9 mouse cellular contexts compared by ENCODE assay signal in the genomic region with DNA sequence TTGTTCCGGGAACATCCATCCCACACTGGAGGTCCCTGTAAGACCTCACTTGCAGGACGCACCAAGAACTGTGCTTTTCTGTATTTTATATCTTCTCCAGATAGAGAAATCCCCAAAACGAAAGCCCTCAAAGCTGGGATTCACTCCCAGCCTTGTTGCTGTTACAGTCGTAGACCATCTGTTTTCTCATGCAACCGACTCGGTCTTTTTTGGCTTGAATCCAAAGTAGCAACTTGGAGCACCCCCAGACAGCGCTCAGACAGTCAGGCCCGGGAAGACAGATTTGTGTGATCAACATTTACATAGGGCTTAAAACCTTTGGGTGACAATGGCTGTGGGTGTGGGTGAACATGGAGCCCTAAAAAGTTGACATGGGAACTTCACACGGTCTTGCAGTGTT. TPM values are rescaled to one million over a fixed set of nuclear protein-coding genes. Genes with fewer than 3 reads are reported as not detected.
DNase-seq lines count a peak whose midpoint lies in the region; ATAC-seq and TF ChIP-seq lines count a peak whose summit lies in the region.
"Had no signal": no experiment of that assay in that cellular context is flagged by ENCODE, and none has a peak within 500 bp of the region (broad histone marks: within the 10 kb centered on the region; RNA-seq: fewer than 3 reads in every experiment).

No protein-coding gene starts in this region.

- no peak overlapping the region for H3K4me3 ChIP-seq in forebrain, embryonic 15.5 days
- no peak overlapping the region for H3K4me3 ChIP-seq in forebrain, embryonic 12.5 days (replicated peaks)
- no peak overlapping the region for H3K4me3 ChIP-seq in intestine, postnatal 0 days (ENCODE audit: low read depth, low read length)
- H3K4me3 ChIP-seq in liver, embryonic 14.5 days (ENCODE audit: insufficient read depth in 1 of 2, low read depth in 2 of 2, low read length in 2 of 2) = no peak overlapping the region
- H3K4me3 ChIP-seq: neural tube, embryonic 12.5 days had no signal

- TF ChIP-seq EP300 in liver, embryonic 14.5 days (IDR thresholded peaks at IDR 0.05; ENCODE audit: low read depth) = no peak

- peak; percentile 31 for DNase-seq in thymus, postnatal 0 days (ENCODE audit: low spot score)
- DNase-seq in thymus, postnatal 36 days = no peak
- no peak for DNase-seq in liver, embryonic 14.5 days (ENCODE audit: low read depth in 3 of 3, low spot score in 3 of 3)
- DNase-seq in testis, postnatal 14 days (ENCODE audit: low spot score) = no peak
- no peak for DNase-seq in spleen, postnatal 36 days (ENCODE audit: low spot score in 2 of 2)

- H3K4me1 ChIP-seq in forebrain, embryonic 15.5 days = peaks cover 20% of the 10 kb centered on the region
- H3K4me1 ChIP-seq in forebrain, embryonic 12.5 days = 0 out of 2 replicates have a peak, but pooled peaks cover 7% of the 10 kb centered on the region
- peaks cover 19% of the 10 kb centered on the region for H3K4me1 ChIP-seq in intestine, postnatal 0 days (replicated peaks; ENCODE audit: control insufficient read depth, insufficient read depth, low read length)
- peaks cover 23 to 39% of the 10 kb centered on the region in 2 experiments for H3K4me1 ChIP-seq in liver, embryonic 14.5 days (replicated peaks; ENCODE audit: control insufficient read depth in 2 of 2, insufficient read depth in 2 of 2, low read length in 1 of 2)

- 45% methylated on average over 9 of the region's 9 CpGs for WGBS in forebrain, embryonic 15.5 days
- whole genome bisulfite sequencing in forebrain, embryonic 12.5 days = 83% methylated on average over 9 of the region's 9 CpGs
- WGBS in intestine, postnatal 0 days = 18% methylated on average over 9 of the region's 9 CpGs
- WGBS in liver, embryonic 14.5 days (ENCODE audit: insufficient replicate concordance) = 57% methylated on average over 9 of the region's 9 CpGs

- no peaks in the 10 kb centered on the region for H3K27me3 ChIP-seq in forebrain, embryonic 15.5 days
- no peaks in the 10 kb centered on the region for H3K27me3 ChIP-seq in forebrain, embryonic 12.5 days
- H3K27me3 ChIP-seq in intestine, postnatal 0 days (replicated peaks; ENCODE audit: control insufficient read depth, insufficient read depth, low read length) = no peaks in the 10 kb centered on the region
- no peaks in the 10 kb centered on the region for H3K27me3 ChIP-seq in liver, embryonic 14.5 days (ENCODE audit: control insufficient read depth, insufficient read depth, low read length)
- H3K27me3 ChIP-seq: neural tube, embryonic 12.5 days had no signal

- H3K27ac ChIP-seq in forebrain, embryonic 15.5 days (replicated peaks) = peak overlapping the region; percentile 53
- no peak overlapping the region for H3K27ac ChIP-seq in forebrain, embryonic 12.5 days
- H3K27ac ChIP-seq in intestine, postnatal 0 days (ENCODE audit: low read depth, low read length) = peak overlapping the region; percentile 96
- H3K27ac ChIP-seq in liver, embryonic 14.5 days = no peak overlapping the region
- H3K27ac ChIP-seq: neural tube, embryonic 12.5 days had no signal

- 0 out of 2 replicates have a peak overlapping the region, but pooled peaks have one; percentile 0 for H3K4me2 ChIP-seq in forebrain, embryonic 15.5 days (replicated peaks)
- H3K4me2 ChIP-seq in forebrain, embryonic 12.5 days = no peak overlapping the region
- peak overlapping the region; percentile 66; the same call in 1 of the 2 replicates for H3K4me2 ChIP-seq in intestine, postnatal 0 days (replicated peaks; ENCODE audit: low read depth)
- peak overlapping the region; percentile 70 for H3K4me2 ChIP-seq in liver, embryonic 14.5 days (ENCODE audit: low read depth)
- H3K4me2 ChIP-seq: neural tube, embryonic 12.5 days had no signal

- H3K9ac ChIP-seq in forebrain, embryonic 15.5 days (replicated peaks) = no peak overlapping the region
- no peak overlapping the region for H3K9ac ChIP-seq in forebrain, embryonic 12.5 days
- H3K9ac ChIP-seq in intestine, postnatal 0 days (ENCODE audit: low read depth, low read length) = peak overlapping the region; percentile 26; the same call in 1 of the 2 replicates
- H3K9ac ChIP-seq in liver, embryonic 14.5 days (replicated peaks) = no peak overlapping the region; the same call in 1 of the 2 replicates
- H3K9ac ChIP-seq: neural tube, embryonic 12.5 days had no signal

- H3K9me3 ChIP-seq in forebrain, embryonic 15.5 days = no peaks in the 10 kb centered on the region
- no peaks in the 10 kb centered on the region for H3K9me3 ChIP-seq in forebrain, embryonic 12.5 days
- H3K9me3 ChIP-seq in intestine, postnatal 0 days (ENCODE audit: control insufficient read depth) = no peaks in the 10 kb centered on the region
- H3K9me3 ChIP-seq in liver, embryonic 14.5 days (ENCODE audit: control insufficient read depth, low read length) = no peaks in the 10 kb centered on the region
- H3K9me3 ChIP-seq: neural tube, embryonic 12.5 days had no signal

- no peak for TF ChIP-seq CTCF in intestine, postnatal 0 days (IDR thresholded peaks at IDR 0.05; ENCODE audit: low read depth)
- TF ChIP-seq CTCF in liver, embryonic 14.5 days (IDR thresholded peaks at IDR 0.05; ENCODE audit: low read depth) = no peak

- H3K36me3 ChIP-seq in forebrain, embryonic 15.5 days = no peaks in the 10 kb centered on the region
- no peaks in the 10 kb centered on the region for H3K36me3 ChIP-seq in forebrain, embryonic 12.5 days (replicated peaks)
- H3K36me3 ChIP-seq in intestine, postnatal 0 days (ENCODE audit: control insufficient read depth, insufficient read depth) = no peaks in the 10 kb centered on the region
- H3K36me3 ChIP-seq in liver, embryonic 14.5 days (replicated peaks; ENCODE audit: control insufficient read depth, insufficient read depth, low read depth) = no peaks in the 10 kb centered on the region
- H3K36me3 ChIP-seq: neural tube, embryonic 12.5 days had no signal

- ATAC-seq in forebrain, embryonic 15.5 days (replicated peaks) = peak; percentile 89
- no peak for ATAC-seq in forebrain, embryonic 12.5 days (ENCODE audit: low FRiP score)
- ATAC-seq in intestine, postnatal 0 days = no peak
- ATAC-seq in liver, embryonic 14.5 days (ENCODE audit: insufficient read depth) = no peak

RNA-seq across cellular contexts. Expression of a gene that starts 59.1 kb away (rescaled TPM):
- polyA plus RNA-seq in forebrain, embryonic 15.5 days (2015; fragmentation: Nextera tagmentation; extraction: Ambion mirVana) = 33.0 and 34.0 TPM in 2 replicates
- 32.5 and 33.6 TPM in 2 replicates for polyA plus RNA-seq in forebrain, embryonic 12.5 days (2016; fragmentation: Nextera tagmentation; extraction: Ambion mirVana)
- polyA plus RNA-seq in thymus, postnatal 0 days (2015; fragmentation: Nextera tagmentation; extraction: Ambion mirVana) = 81.6 and 112 TPM in 2 replicates
- 76.9 and 79.3 TPM in 2 replicates for polyA plus RNA-seq in intestine, postnatal 0 days (2015; fragmentation: Nextera tagmentation; extraction: Ambion mirVana)
- 34.2 and 42.8 TPM in 2 replicates for polyA plus RNA-seq in liver, embryonic 14.5 days (2012; rRNA removed)
- 69.8 and 83.9 TPM in 2 replicates for polyA plus RNA-seq in liver, embryonic 14.5 days (2014; fragmentation: Nextera tagmentation; extraction: Ambion mirVana)

Comparison
In these comparisons a context has a peak if more than half of its experiments do, and no peak if none do; other contexts are left out.
1. H3K27ac ChIP-seq: peak in forebrain, embryonic 15.5 days (single experiment) and intestine, postnatal 0 days (single experiment); none in forebrain, embryonic 12.5 days (single experiment) and liver, embryonic 14.5 days (single experiment).